Mouse (Mus musculus): ENCODE data around the gene L3hypdh. TPM values are rescaled to one million over a fixed set of nuclear protein-coding genes. Genes with fewer than 3 reads are reported as not detected.

Gene L3hypdh
- 15.2 and 15.5 TPM in 2 replicates for polyA plus RNA-seq (2015; fragmentation: Nextera tagmentation; extraction: Ambion mirVana)

DNA sequence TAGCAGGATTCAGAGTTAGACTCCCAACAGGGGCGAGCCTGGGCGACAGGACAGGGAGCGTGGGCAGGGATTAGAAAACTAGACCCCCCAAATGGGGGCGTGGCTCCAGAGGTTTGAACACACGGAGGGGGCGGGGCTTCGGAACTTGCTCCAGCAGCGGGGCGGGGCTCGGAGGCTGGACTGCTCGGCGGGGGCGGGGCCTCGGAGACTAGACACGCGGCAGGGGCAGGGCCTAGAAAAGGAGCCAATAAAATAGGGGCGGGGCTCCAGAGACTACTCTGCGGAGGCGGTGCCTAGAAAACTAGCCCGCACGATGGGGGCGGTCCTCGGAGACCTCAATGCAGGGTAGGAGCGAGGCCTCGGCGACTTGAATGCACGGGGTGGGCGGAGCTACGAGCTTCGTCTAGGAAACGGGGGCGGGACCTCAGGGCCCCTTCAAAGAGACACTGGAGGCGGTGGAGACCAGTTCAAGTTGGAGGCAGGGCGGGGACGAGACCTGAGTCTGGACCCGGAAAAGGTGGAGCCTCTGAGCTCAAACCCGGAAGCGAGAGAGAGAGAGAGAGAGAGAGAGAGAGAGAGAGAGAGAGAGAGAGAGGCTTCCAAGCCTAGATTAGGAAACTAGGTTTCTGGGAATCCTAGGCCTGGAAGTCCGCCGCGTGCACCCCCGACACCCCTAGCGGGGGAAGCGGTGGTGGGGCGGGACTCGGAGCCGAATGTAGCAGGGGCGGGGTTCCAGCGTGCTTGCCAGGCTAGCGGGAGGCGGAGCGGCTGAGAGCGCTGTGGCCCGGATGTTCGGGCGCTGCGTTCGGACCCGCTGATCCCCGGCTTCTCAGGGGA, at the start of gene L3hypdh, which contains the start of gene Jkamp:
L3hypdh (minus strand) TSS at position 111 of the 837 bp plus-strand sequence.
Jkamp (plus strand) TSS at position 261 of the 837 bp plus-strand sequence.
- WGBS: 1% methylated on average over 59 of the region's 60 CpGs
- Histone ChIP-seq H3K36me3 (ENCODE audit: control insufficient read depth, insufficient read depth, low read length) (no peaks in the 10 kb centered on the region), H3K27ac (ENCODE audit: low read length) (peak within 1 kb of the TSS; percentile 97), H3K4me3 (replicated peaks; ENCODE audit: low read length) (peak within 1 kb of the TSS; percentile 82), H3K9me3 (replicated peaks; ENCODE audit: control insufficient read depth, low read length) (no peaks in the 10 kb centered on the region), H3K9ac (ENCODE audit: low read length) (peak within 1 kb of the TSS; percentile 86), H3K27me3 (ENCODE audit: control insufficient read depth, insufficient read depth, low read length) (no peaks in the 10 kb centered on the region), H3K4me2 (ENCODE audit: low read depth, low read length) (peak within 1 kb of the TSS; percentile 81), H3K4me1 (ENCODE audit: control insufficient read depth, insufficient read depth, low read length) (peaks cover 20% of the 10 kb centered on the region)
- peak; percentile 97 for ATAC-seq (ENCODE audit: insufficient read depth, low FRiP score)

DNA sequence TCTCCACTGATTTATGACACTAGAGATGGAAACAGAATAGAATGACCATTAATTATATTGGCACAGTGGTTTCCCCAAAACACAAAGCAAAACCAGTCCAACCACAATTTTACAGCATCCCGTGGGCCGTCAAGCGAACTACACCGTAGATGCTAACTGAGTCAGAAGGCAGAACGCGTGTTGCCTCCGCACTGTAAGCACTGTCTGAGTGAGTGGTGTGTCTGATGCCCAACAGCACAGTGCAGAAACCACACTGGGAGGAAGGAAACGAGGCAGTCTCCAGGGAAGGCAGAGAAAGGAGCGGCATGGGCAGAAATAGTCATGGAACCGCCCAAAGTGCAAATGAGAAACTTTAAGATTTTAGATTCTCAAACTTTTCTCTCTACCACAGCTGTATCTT, 44.0 kb upstream of the L3hypdh start:
- Histone ChIP-seq H3K4me1 (ENCODE audit: control insufficient read depth, insufficient read depth, low read length) (no peaks in the 10 kb centered on the region), H3K4me2 (ENCODE audit: low read depth, low read length) (no peak overlapping the region), H3K27ac (ENCODE audit: low read length) (no peak overlapping the region), H3K36me3 (ENCODE audit: control insufficient read depth, insufficient read depth, low read length) (no peaks in the 10 kb centered on the region), H3K4me3 (replicated peaks; ENCODE audit: low read length) (no peak overlapping the region), H3K9ac (ENCODE audit: low read length) (no peak overlapping the region), H3K9me3 (replicated peaks; ENCODE audit: control insufficient read depth, low read length) (no peaks in the 10 kb centered on the region), H3K27me3 (ENCODE audit: control insufficient read depth, insufficient read depth, low read length) (no peaks in the 10 kb centered on the region)
- WGBS: 89% methylated on average over 10 of the region's 10 CpGs
- no peak for ATAC-seq (ENCODE audit: insufficient read depth, low FRiP score)

DNA sequence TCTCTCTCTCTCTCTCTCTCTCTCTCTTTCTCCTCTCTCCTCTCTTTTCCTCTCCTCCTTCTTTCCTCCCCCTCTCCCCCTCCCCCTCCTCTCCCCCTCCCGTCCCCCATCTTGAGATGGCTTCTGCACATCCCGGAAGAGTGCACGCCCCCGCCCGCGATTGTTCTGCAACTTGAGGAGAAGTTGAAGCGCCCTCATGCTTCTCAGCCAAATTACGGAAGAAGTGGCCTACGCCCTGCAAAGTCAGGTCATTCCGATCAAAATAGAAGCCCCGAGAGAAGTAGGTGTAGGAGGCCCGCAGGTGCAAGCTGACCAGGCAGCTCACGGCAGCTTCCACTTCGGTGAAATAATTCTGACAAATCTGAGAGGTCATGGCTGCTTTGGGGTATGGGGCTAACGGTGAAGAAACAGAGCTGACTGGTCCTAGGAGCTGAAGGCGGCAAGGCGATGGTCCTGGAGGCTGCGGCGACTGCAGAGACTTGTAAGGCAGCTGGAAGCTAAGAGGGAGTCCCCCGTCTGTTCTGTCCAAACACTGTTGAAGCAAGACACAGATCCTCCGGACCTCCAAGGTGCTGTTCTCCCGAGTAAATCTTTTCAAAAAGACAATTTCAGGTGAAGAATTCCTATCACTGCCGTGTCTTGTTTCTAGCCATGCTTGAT, 30.6 kb upstream of the L3hypdh start:
- no peak for ATAC-seq (ENCODE audit: insufficient read depth, low FRiP score)
- Histone ChIP-seq H3K4me2 (ENCODE audit: low read depth, low read length) (no peak overlapping the region), H3K27ac (ENCODE audit: low read length) (no peak overlapping the region), H3K9ac (ENCODE audit: low read length) (no peak overlapping the region), H3K27me3 (ENCODE audit: control insufficient read depth, insufficient read depth, low read length) (no peaks in the 10 kb centered on the region), H3K9me3 (replicated peaks; ENCODE audit: control insufficient read depth, low read length) (no peaks in the 10 kb centered on the region), H3K4me1 (ENCODE audit: control insufficient read depth, insufficient read depth, low read length) (no peaks in the 10 kb centered on the region), H3K4me3 (replicated peaks; ENCODE audit: low read length) (no peak overlapping the region), H3K36me3 (ENCODE audit: control insufficient read depth, insufficient read depth, low read length) (no peaks in the 10 kb centered on the region)
- WGBS: 71% methylated on average over 22 of the region's 23 CpGs

DNA sequence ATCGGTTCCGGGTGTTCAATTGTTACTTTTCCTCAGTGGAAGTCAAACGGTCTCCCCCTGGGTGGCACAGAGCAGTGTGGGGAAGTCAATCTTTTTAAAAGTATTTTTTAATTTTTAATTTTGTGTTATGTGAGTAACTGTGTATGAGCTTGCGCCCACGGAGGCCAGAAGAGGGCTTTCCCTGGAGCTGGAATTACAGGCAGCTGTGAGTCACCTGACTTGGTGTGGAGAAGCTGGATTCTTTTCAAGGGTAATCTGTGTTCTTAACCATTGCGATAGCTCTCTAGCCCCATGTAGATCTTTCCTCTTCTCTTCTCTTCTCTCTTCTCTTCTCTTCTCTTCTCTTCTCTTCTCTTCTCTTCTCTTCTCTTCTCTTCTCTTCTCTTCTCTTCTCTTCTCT, 29.9 kb upstream of the L3hypdh start:
- no peaks in the 10 kb centered on the region for H3K27me3 ChIP-seq (ENCODE audit: control insufficient read depth, insufficient read depth, low read length)
- no peaks in the 10 kb centered on the region for H3K9me3 ChIP-seq (replicated peaks; ENCODE audit: control insufficient read depth, low read length)
- no peak for ATAC-seq (ENCODE audit: insufficient read depth, low FRiP score)
- no peak overlapping the region for H3K4me3 ChIP-seq (replicated peaks; ENCODE audit: low read length)
- no peaks in the 10 kb centered on the region for H3K4me1 ChIP-seq (ENCODE audit: control insufficient read depth, insufficient read depth, low read length)
- WGBS: 75% methylated on average over 6 of the region's 6 CpGs
- no peak overlapping the region for H3K9ac ChIP-seq (ENCODE audit: low read length)
- H3K27ac ChIP-seq (ENCODE audit: low read length): no peak overlapping the region
- H3K4me2 ChIP-seq (ENCODE audit: low read depth, low read length): no peak overlapping the region
- no peaks in the 10 kb centered on the region for H3K36me3 ChIP-seq (ENCODE audit: control insufficient read depth, insufficient read depth, low read length)

DNA sequence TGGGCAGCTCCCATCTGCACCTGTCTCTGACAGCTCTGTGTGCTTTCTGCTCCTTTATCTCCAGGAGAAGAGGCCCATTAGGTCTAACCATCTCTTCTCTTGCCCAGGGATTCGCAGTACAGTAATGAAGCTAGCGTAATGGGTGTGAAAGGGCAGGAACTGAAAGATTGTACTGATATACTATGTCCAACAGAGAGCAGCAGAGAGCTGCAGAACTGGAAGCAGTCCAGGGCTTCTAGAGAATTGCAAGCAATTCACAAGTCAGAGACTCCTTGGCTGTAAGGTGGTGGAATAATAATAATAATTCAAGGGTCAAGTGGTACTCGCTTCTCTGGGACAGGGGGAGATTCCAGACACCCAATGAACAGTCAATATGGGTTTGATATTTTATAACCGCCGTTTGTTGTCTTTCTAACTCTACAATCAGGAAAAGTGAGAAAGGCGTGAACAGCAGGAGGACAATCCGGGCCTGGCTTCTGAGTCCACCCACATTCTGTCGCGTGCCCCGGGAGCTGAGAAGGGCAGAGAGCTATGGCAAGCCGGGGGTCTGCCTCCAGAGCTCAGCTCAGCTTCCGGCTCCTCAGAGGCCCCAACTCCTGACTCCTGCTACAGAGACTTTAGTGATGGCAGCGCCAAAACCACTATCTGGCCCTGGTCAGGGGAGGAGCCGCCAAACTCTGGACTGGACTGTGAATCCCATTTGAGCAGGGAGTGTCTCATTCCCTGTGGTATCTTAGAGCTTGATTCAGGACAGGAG, 19.5 kb upstream of the L3hypdh start:
- Histone ChIP-seq H3K27me3 (ENCODE audit: control insufficient read depth, insufficient read depth, low read length) (no peaks in the 10 kb centered on the region), H3K9me3 (replicated peaks; ENCODE audit: control insufficient read depth, low read length) (no peaks in the 10 kb centered on the region), H3K27ac (ENCODE audit: low read length) (no peak overlapping the region), H3K4me2 (ENCODE audit: low read depth, low read length) (no peak overlapping the region), H3K9ac (ENCODE audit: low read length) (peak overlapping the region; percentile 21; the same call in 1 of the 2 replicates), H3K4me1 (ENCODE audit: control insufficient read depth, insufficient read depth, low read length) (no peaks in the 10 kb centered on the region), H3K4me3 (replicated peaks; ENCODE audit: low read length) (no peak overlapping the region), H3K36me3 (ENCODE audit: control insufficient read depth, insufficient read depth, low read length) (no peaks in the 10 kb centered on the region)
- 27% methylated on average over 14 of the region's 14 CpGs for WGBS
- no peak for ATAC-seq (ENCODE audit: insufficient read depth, low FRiP score)

DNA sequence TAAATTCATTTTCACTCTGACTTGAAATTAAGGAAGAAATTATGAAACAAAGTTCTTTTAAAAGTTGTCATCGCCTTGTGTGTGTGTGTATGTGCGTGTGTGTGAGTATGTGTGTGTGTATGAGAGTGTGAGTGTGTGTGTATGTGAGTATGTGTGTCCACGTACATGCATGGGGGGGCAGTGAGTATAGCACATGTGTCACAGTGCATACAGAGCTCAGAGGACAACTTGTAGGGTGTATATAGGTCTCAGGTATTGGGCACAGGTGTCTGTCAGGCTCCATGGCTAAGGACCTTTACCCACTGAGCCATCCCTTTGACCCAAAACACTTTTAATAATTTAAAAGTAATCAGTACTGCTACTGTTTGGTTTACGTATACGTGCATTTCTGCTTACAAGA, 18.8 kb upstream of the L3hypdh start:
- Histone ChIP-seq H3K9me3 (replicated peaks; ENCODE audit: control insufficient read depth, low read length) (no peaks in the 10 kb centered on the region), H3K36me3 (ENCODE audit: control insufficient read depth, insufficient read depth, low read length) (no peaks in the 10 kb centered on the region), H3K9ac (ENCODE audit: low read length) (no peak overlapping the region), H3K27ac (ENCODE audit: low read length) (no peak overlapping the region), H3K27me3 (ENCODE audit: control insufficient read depth, insufficient read depth, low read length) (no peaks in the 10 kb centered on the region), H3K4me2 (ENCODE audit: low read depth, low read length) (no peak overlapping the region), H3K4me1 (ENCODE audit: control insufficient read depth, insufficient read depth, low read length) (no peaks in the 10 kb centered on the region), H3K4me3 (replicated peaks; ENCODE audit: low read length) (no peak overlapping the region)
- ATAC-seq (ENCODE audit: insufficient read depth, low FRiP score): no peak
- 84% methylated on average over 5 of the region's 5 CpGs for WGBS

DNA sequence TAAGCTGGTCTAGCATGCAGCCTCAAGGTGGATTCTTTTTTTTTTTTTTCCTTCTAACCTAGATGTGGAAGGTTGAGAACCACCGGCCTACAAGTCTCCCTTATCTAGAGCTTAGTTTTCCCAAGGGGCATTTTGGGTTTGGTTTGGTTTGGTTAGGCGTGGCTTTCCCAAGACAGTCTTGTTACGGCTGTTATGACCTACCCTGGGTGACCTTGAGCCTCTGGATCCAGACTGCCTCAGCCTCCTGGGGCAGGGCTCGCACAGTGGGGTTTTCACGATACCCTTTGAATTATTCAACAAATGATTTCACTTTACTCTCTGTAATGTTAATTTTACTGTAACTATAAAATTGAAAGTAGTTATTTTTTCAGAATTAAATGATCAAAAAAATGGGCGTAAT, 17.5 kb upstream of the L3hypdh start:
- Histone ChIP-seq H3K9ac (ENCODE audit: low read length) (no peak overlapping the region), H3K27me3 (ENCODE audit: control insufficient read depth, insufficient read depth, low read length) (no peaks in the 10 kb centered on the region), H3K36me3 (ENCODE audit: control insufficient read depth, insufficient read depth, low read length) (no peaks in the 10 kb centered on the region), H3K27ac (ENCODE audit: low read length) (no peak overlapping the region), H3K9me3 (replicated peaks; ENCODE audit: control insufficient read depth, low read length) (no peaks in the 10 kb centered on the region), H3K4me2 (ENCODE audit: low read depth, low read length) (no peak overlapping the region), H3K4me1 (ENCODE audit: control insufficient read depth, insufficient read depth, low read length) (no peaks in the 10 kb centered on the region), H3K4me3 (replicated peaks; ENCODE audit: low read length) (no peak overlapping the region)
- no peak for ATAC-seq (ENCODE audit: insufficient read depth, low FRiP score)
- 75% methylated on average over 6 of the region's 6 CpGs for WGBS

DNA sequence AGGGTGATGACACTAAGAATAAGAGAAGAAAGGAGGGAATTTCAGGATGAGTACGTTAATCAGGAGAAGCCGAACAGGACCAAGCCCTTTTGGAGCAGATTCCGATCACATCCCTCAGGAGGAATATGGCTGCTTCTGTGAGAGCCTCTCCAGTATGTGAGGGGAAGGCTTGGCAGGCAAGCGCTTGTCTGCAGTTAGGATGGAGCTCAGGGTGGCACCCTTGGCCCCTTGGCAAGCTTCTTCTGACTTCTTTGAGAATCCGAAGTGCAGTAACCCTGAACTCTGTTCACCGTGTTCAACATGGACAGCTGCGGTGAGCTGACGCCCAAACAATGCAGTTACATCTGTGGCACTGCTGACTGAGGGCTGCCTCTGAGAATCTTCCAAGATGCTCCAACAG, 11.7 kb upstream of the L3hypdh start:
- no peak overlapping the region for H3K4me2 ChIP-seq (ENCODE audit: low read depth, low read length)

DNA sequence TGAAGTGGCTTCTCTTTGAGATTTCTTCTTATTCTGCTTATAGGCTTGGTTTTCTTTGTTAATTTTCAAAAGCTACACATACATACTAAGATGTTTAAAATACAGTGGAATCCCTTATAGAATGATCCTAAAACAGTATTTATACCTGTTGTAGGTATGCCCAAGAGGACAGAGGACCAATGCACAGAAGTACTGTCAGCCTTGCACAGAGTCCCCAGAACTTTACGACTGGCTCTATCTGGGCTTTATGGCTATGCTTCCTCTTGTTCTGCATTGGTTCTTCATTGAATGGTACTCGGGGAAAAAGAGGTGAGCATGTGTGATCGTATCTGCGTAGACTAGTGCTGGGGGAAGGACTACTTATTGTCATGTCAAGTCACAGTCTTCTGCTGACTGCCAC, 4.6 kb upstream of the L3hypdh start:
- H3K9me3 ChIP-seq (replicated peaks; ENCODE audit: control insufficient read depth, low read length): no peaks in the 10 kb centered on the region
- no peak overlapping the region for H3K4me2 ChIP-seq (ENCODE audit: low read depth, low read length)
- 89% methylated on average over 4 of the region's 4 CpGs for WGBS
- no peak for ATAC-seq (ENCODE audit: insufficient read depth, low FRiP score)
- H3K27ac ChIP-seq (ENCODE audit: low read length): no peak overlapping the region
- no peak overlapping the region for H3K4me3 ChIP-seq (replicated peaks; ENCODE audit: low read length)
- peaks cover 9% of the 10 kb centered on the region; the same call in 1 of the 2 replicates for H3K4me1 ChIP-seq (ENCODE audit: control insufficient read depth, insufficient read depth, low read length)
- H3K27me3 ChIP-seq (ENCODE audit: control insufficient read depth, insufficient read depth, low read length): no peaks in the 10 kb centered on the region
- H3K36me3 ChIP-seq (ENCODE audit: control insufficient read depth, insufficient read depth, low read length): peaks cover 6% of the 10 kb centered on the region; the same call in 1 of the 2 replicates
- no peak overlapping the region for H3K9ac ChIP-seq (ENCODE audit: low read length)

More for the DNA sequence above, 11.7 kb upstream of the L3hypdh start:
- no peak overlapping the region for H3K9ac ChIP-seq (ENCODE audit: low read length)
- 95% methylated on average over 8 of the region's 8 CpGs for WGBS
- no peak overlapping the region for H3K27ac ChIP-seq (ENCODE audit: low read length)
- no peak for ATAC-seq (ENCODE audit: insufficient read depth, low FRiP score)
- peaks cover 19% of the 10 kb centered on the region for H3K36me3 ChIP-seq (ENCODE audit: control insufficient read depth, insufficient read depth, low read length)
- no peaks in the 10 kb centered on the region for H3K27me3 ChIP-seq (ENCODE audit: control insufficient read depth, insufficient read depth, low read length)
- no peaks in the 10 kb centered on the region for H3K4me1 ChIP-seq (ENCODE audit: control insufficient read depth, insufficient read depth, low read length)
- no peaks in the 10 kb centered on the region for H3K9me3 ChIP-seq (replicated peaks; ENCODE audit: control insufficient read depth, low read length)
- H3K4me3 ChIP-seq (replicated peaks; ENCODE audit: low read length): no peak overlapping the region
